Mouse (Mus musculus) kidney, postnatal 0 days (tissue): ENCODE results near the gene Gm16181. TPM values are rescaled to one million over a fixed set of nuclear protein-coding genes. Genes with fewer than 3 reads are reported as not detected.

Source experiments
- ATAC-seq: fragments of 200-750 bp; cut with Nextera tagmentation; replicated peaks from 2 replicates; pipeline ENCODE4 v1.8.0; 2017; ENCODE audit warnings: low read depth, moderate number of reproducible peaks, moderate TSS enrichment, moderate library complexity; ENCODE audit not compliant: low FRiP score
- DNase-seq: peaks from one replicate; pipeline ENCODE4 v3.0.0-alpha.2; 2016; ENCODE audit warnings: low spot score
- H3K27ac ChIP-seq: fragments of 300-500 bp; sonication (generic); 2 replicates; pipeline ENCODE4 v1.5.1; 2014; ENCODE audit warnings: mild to moderate bottlenecking
- H3K27me3 ChIP-seq: fragments of 300-500 bp; sonication (generic); 2 replicates; pipeline ENCODE4 v1.6.1; 2014; ENCODE audit warnings: low read length, mixed read lengths; ENCODE audit not compliant: insufficient read depth
- H3K36me3 ChIP-seq: fragments of 300-500 bp; sonication (generic); 2 replicates; pipeline ENCODE4 v1.6.1; 2014; ENCODE audit warnings: low read length, mixed read lengths; ENCODE audit not compliant: insufficient read depth
- H3K4me1 ChIP-seq: fragments of 300-500 bp; sonication (generic); replicated peaks from 2 replicates; pipeline ENCODE4 v1.6.1; 2014; ENCODE audit warnings: antibody characterized with exemption, low read length, mixed read lengths; ENCODE audit not compliant: insufficient read depth
- H3K4me2 ChIP-seq: fragments of 300-500 bp; sonication (generic); 2 replicates; pipeline ENCODE4 v1.6.1; 2014; ENCODE audit warnings: mild to moderate bottlenecking, low read length, moderate library complexity, mixed read lengths
- H3K4me3 ChIP-seq: fragments of 300-500 bp; sonication (generic); replicated peaks from 2 replicates; pipeline ENCODE4 v1.5.1; 2014; ENCODE audit warnings: low read depth, low read length
- H3K9ac ChIP-seq: fragments of 300-500 bp; sonication (generic); 2 replicates; pipeline ENCODE4 v1.6.1; 2014; ENCODE audit warnings: low read depth, low read length
- H3K9me3 ChIP-seq: fragments of 300-500 bp; sonication (generic); replicated peaks from 2 replicates; pipeline ENCODE4 v1.6.1; 2016; ENCODE audit warnings: low read length, inconsistent platforms, mixed read lengths
- CTCF ChIP-seq: IDR thresholded peaks from 2 replicates; pipeline ENCODE4 v1.5.1; 2016; ENCODE audit warnings: antibody characterized with exemption, low read depth, mild to moderate bottlenecking, moderate library complexity
- WGBS: fragments of 180-500 bp; shearing (Covaris S2); extraction: QIAGEN DNeasy Blood & Tissue Kit; methylation state at CpG from one replicate; pipeline ENCODE4 v1.1.7; 2014; 5-methylcytosine and 5-hydroxymethylcytosine counted together
- polyA plus RNA-seq: library from polyadenylated mRNA; unstranded; fragments of >200 nt; fragmentation: Nextera tagmentation; extraction: Ambion mirVana; gene quantifications from 2 replicates; pipeline ENCODE4 v1.2.1, GENCODE M21; 2015

The Gm16181 gene
- polyA plus RNA-seq: 0.25 and 0.29 TPM in 2 replicates

DNA sequence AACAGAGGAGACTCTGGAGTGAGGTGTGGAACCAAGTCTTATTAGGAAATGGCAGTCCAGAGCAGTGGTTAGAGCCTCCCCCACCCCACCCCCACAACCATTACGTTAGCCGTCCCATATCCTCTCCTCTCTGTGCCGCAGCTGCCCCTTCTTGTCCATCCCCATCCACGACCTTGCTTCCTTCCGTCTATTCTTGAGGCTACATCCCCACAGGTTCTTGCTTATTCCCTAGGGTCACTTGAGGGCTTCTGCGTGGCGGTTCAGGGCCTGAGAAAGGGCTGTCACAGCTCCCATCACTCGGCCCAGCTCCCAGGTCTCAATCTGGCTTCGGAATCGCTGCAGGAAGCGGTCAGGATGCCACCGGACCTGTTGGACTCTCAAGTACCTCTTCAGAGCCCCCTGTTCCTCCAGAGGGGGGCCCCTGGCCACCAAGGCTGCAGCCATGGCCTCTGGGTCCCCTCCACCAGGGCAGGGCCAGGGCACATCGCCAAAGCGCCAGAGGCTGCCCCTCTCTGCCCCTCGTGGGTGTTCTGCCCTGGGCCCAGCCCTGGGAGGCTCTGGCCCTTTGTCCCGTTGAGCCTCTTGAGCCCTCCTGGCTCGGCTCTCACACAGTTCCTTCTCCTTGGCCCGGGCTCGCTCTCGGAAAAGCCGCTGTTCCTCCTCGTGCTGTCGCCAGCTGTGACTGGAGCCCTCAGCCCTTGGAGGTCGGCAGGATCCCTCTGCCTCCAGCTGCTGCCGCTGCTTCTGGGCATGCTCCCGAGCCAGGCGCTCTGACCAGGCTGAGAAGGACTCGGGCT lies at the start of gene Gm16181:
TSS of gene Gm16181 (plus strand) at position 679 of the 797 bp plus-strand sequence.
- Histone ChIP-seq H3K4me1 (no peaks in the 10 kb centered on the region; the same call in 1 of the 2 replicates), H3K27ac (peak within 1 kb of the TSS; percentile 54), H3K27me3 (no peaks in the 10 kb centered on the region), H3K9me3 (no peaks in the 10 kb centered on the region), H3K4me2 (no peak within 1 kb of the TSS), H3K9ac (no peak within 1 kb of the TSS), H3K4me3 (no peak within 1 kb of the TSS), H3K36me3 (peaks cover 12% of the 10 kb centered on the region; the same call in 1 of the 2 replicates)
- no peak for TF ChIP-seq CTCF
- 67% methylated on average over 28 of the region's 28 CpGs for WGBS
- DNase-seq (no peak), ATAC-seq (no peak)

DNA sequence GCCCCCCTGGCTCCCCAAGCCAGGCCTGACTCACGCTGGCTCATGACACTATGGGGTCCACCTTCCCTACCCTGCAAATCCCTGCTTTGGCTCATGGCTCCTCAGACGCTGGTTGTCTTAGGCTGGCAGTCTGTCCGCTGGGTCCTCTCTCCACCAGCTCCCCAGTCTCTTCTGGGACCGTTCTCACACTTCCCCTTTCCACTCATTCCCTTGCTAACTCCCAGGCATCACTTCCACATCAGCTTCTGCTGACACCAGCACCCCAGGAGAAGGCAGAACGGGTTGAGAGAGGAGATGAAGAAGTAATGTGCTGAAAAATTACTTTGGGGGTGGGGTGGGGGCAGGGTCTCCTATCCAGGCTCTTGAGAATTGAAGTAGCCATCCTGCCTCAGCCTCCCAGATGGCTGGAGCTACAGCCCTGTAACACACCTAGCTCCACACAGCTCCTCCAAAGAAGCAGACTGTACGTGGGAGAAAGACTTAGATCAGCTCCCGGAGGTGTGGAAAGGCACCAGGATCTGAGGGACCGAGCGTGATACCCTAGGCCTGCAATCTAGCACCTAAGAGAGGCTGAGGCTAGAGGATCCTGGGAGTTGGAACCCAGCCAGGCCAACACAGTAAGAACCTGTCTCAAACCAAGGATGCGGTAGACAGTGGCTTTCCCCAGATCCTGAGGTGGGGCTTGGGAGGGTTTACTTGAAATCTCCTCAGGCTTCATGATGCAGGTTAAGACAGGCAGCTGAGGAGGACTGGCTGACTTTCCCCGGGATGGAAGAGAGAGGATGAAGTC lies 48.0 kb upstream of the Gm16181 start:
- TF ChIP-seq CTCF: no peak
- 69% methylated on average over 11 of the region's 11 CpGs for WGBS
- no peaks in the 10 kb centered on the region for H3K4me1 ChIP-seq
- no peak overlapping the region for H3K4me3 ChIP-seq
- no peaks in the 10 kb centered on the region for H3K36me3 ChIP-seq
- no peaks in the 10 kb centered on the region for H3K9me3 ChIP-seq
- no peak overlapping the region for H3K9ac ChIP-seq
- DNase-seq (no peak), ATAC-seq (no peak)
- H3K27me3 ChIP-seq: no peaks in the 10 kb centered on the region
- H3K4me2 ChIP-seq: no peak overlapping the region
- H3K27ac ChIP-seq: 0 out of 2 replicates have a peak overlapping the region, but pooled peaks have one; percentile 63

DNA sequence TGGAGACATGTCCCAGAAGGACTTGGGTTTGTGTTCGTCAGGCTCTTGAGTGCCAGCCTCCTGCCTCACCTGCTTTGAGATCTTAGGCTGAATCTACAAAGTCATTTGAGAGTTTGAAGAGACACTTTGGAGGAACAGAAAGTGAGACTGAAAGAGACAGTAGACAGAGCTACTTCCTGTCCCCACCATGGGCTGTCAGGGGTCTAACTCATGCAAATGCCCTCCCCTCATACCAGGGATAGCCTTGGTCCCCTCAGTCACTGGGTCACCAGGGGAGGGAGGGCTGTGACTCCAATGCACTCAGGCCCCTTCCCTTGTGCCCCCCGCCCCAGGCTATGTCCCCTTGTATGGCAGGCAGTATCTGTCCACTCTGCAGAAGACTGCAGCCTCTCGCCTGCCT lies 47.3 kb upstream of the Gm16181 start:
- Histone ChIP-seq H3K36me3 (no peaks in the 10 kb centered on the region), H3K9me3 (no peaks in the 10 kb centered on the region), H3K27me3 (no peaks in the 10 kb centered on the region), H3K27ac (peak overlapping the region; percentile 63), H3K9ac (no peak overlapping the region), H3K4me2 (no peak overlapping the region), H3K4me3 (no peak overlapping the region), H3K4me1 (no peaks in the 10 kb centered on the region)
- ATAC-seq (no peak), DNase-seq (no peak)
- no peak for TF ChIP-seq CTCF
- 78% methylated on average over 3 of the region's 3 CpGs for WGBS

DNA sequence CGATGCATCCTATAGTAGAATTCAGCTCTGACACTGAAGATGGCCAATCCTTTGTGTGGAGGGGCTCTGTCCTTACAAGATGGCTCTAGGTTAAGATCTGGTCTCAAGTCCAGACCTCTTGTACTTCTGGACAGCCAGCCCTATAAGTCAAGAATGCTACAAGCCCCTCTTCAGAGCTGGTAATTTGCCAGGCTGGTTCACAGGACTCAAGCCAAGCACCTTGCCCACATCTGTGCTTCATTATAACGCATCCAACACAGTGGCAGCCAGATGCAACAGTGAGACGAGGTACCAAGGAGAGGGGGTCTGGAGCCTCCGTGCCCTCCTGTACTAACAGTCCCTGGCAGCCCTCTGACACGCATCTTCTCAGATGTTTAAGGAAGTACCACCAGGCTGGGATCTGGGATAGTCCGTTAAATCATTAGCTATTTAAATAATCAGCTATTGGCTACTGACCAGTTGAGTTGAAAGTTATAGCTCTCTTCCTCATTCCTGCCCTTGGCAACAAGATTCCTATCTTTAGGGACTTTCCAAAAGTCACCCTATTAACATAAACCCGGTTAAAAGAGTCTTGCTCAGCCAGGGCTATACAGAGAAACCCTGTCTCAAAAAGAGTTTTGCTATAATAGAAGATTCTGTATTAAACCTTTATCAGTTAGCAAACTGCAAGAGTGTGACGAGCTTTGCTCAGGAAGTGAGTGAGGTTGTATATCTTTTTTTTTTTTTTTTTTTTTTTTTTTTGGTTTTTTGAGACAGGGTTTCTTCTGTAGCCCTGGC lies 46.2 kb upstream of the Gm16181 start:
- H3K4me1 ChIP-seq: no peaks in the 10 kb centered on the region
- DNase-seq (no peak), ATAC-seq (no peak)
- 61% methylated on average over 8 of the region's 8 CpGs for WGBS
- H3K36me3 ChIP-seq: no peaks in the 10 kb centered on the region
- H3K9ac ChIP-seq: peak overlapping the region; percentile 13; the same call in 1 of the 2 replicates
- TF ChIP-seq CTCF: no peak
- no peaks in the 10 kb centered on the region for H3K27me3 ChIP-seq
- peak overlapping the region; percentile 70 for H3K27ac ChIP-seq
- no peak overlapping the region for H3K4me3 ChIP-seq
- H3K4me2 ChIP-seq: no peak overlapping the region
- no peaks in the 10 kb centered on the region for H3K9me3 ChIP-seq

DNA sequence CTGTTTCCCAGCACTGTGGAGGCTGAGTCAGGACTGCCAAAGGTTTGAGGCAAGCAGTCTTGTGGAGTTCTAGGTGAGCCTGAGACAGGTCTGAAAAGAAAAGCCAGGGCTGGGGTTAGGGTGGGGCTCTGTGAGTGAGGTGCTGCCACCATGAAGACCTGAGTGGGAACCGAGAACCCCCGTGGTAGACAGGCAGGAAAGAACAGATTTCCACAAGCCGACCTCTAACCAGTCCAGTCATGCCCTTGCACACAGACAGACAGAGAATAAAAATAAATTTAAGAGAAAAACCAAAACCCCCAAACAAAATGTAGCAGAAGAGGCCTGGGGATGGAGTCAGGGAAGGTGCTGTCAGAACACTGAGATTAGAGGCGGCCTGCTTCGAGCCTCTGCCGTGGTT lies 45.3 kb upstream of the Gm16181 start:
- Histone ChIP-seq H3K4me1 (no peaks in the 10 kb centered on the region), H3K9ac (no peak overlapping the region), H3K4me3 (no peak overlapping the region), H3K9me3 (no peaks in the 10 kb centered on the region), H3K27me3 (no peaks in the 10 kb centered on the region), H3K27ac (no peak overlapping the region), H3K36me3 (no peaks in the 10 kb centered on the region), H3K4me2 (no peak overlapping the region)
- DNase-seq (no peak), ATAC-seq (no peak)
- 58% methylated on average over 6 of the region's 6 CpGs for WGBS
- TF ChIP-seq CTCF: no peak

DNA sequence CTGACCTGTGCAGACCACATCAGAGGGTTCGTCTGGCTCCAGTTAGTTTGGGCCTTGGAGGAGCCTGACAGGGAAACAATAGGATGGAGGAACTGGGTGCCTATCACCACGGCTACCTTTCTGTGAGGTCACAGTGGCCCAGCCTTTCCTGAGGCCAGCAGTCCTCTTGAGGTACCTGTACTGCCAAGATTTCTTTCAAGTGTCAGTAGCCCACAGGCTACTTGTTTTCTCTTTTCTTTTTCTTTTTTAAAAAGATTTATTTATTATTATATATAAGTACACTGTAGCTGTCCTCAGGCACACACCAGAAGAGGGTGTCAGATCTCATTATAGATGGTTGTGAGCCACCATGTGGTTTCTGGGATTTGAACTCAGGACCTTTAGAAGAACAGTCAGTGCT lies 44.7 kb upstream of the Gm16181 start, which contains the start of gene Aif1:
TSS of gene Aif1 (minus strand) at position 101 of the 400 bp plus-strand sequence.
- H3K4me2 ChIP-seq: no peak within 1 kb of the TSS
- H3K4me3 ChIP-seq: no peak within 1 kb of the TSS
- TF ChIP-seq CTCF: no peak
- no peak for DNase-seq
- H3K4me1 ChIP-seq: no peaks in the 10 kb centered on the region
- H3K27ac ChIP-seq: no peak within 1 kb of the TSS
- H3K9ac ChIP-seq: no peak within 1 kb of the TSS
- no peak for ATAC-seq
- no peaks in the 10 kb centered on the region for H3K9me3 ChIP-seq
- 64% methylated on average over 2 of the region's 2 CpGs for WGBS
- H3K27me3 ChIP-seq: no peaks in the 10 kb centered on the region
- no peaks in the 10 kb centered on the region for H3K36me3 ChIP-seq
